Mouse (Mus musculus) macrophage (primary cell): ENCODE measurements around the gene Zic5. TPM values are rescaled to one million over a fixed set of nuclear protein-coding genes. Genes with fewer than 3 reads are reported as not detected.
"Not testable (repeated sequence)": the region's sequence is repeated elsewhere in the genome, so short reads cannot be mapped to it uniquely, and the experiment has no call there.

Experiments used
- H3K27ac ChIP-seq: fragments of 350-480 bp; formaldehyde crosslinking; 2 replicates; pipeline ENCODE4 v1.9.0; 2021
- H3K36me3 ChIP-seq: fragments of 350-480 bp; formaldehyde crosslinking; 2 replicates; pipeline ENCODE4 v1.9.0; 2021; ENCODE audit errors: inconsistent target
- H3K4me3 ChIP-seq: fragments of 350-480 bp; formaldehyde crosslinking; 2 replicates; pipeline ENCODE4 v1.9.0; 2021; ENCODE audit errors: inconsistent target
- H3K79me2 ChIP-seq: fragments of 350-480 bp; formaldehyde crosslinking; 2 replicates; pipeline ENCODE4 v1.9.0; 2021; ENCODE audit errors: inconsistent target
- WGBS: methylation state at CpG from one replicate; pipeline ENCODE4 v1.1.7; 2026; ENCODE audit warnings: inconsistent platforms; ENCODE audit not compliant: missing documents; 5-methylcytosine and 5-hydroxymethylcytosine counted together
- polyA plus RNA-seq: library from polyadenylated mRNA; stranded (reverse); fragments of 250-400 nt; gene quantifications from 3 replicates; pipeline ENCODE4 v1.2.4, GENCODE M21; 2018; ENCODE audit warnings: inconsistent platforms

The Zic5 gene
- polyA plus RNA-seq, 1 experiment from 2014 or later: not detected

DNA sequence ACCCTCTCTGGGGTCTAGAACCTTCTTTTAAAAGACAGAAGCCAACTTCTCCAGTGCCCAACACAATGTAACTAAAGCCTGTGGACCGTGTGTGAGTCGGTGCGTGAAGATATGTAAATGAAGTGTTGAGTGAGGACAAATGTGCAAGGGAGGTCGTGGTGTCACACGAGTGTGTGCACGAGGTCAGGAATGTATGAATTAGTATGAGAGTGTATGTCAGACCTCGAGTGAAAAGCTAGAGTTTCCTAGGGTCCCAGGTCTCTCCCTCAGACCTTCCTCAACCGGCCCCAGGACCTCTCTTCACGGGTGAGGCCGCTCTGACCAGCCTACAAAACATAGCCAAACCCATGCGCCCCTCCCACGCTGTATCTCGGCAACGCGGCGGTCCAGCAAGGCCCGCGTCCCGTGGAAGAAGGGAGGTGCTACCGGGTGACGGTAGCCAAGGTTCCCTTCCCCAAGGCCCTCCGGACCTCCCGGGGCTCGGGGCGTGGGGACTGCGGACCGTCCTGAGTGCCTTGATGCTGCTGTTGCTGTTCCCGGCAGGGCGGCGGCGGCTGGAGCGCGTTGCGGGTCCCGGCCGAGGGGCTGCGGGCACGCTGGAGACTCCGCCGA, 2.3 kb downstream of the Zic5 start:
- no peaks in the 10 kb centered on the region for H3K79me2 ChIP-seq
- H3K27ac ChIP-seq: no peak overlapping the region
- H3K36me3 ChIP-seq: no peaks in the 10 kb centered on the region
- WGBS: 10% methylated on average over 35 of the region's 40 CpGs
- no peak overlapping the region for H3K4me3 ChIP-seq

DNA sequence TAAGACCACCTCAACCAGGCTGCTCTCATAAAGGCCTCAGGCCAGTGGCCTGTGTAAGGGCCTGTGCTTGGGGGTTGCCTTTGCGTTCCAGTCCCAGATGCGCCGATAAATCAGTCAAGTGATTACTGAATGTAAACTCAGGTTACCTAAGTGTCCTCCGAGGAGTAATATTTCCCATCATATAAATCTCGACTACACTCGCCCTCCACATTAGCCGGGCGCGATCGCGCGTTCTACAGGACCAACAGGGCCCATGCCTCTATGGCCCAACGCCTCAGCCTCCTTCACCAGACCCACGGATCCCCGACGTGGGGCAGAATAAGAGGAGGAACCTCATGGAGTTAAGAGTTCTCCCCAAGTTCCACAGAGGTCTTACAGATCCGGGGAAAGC, 2.8 kb downstream of the Zic5 start:
- Histone ChIP-seq H3K27ac (no peak overlapping the region), H3K4me3 (no peak overlapping the region), H3K79me2 (no peaks in the 10 kb centered on the region), H3K36me3 (no peaks in the 10 kb centered on the region)
- 78% methylated on average over 16 of the region's 17 CpGs for WGBS

DNA sequence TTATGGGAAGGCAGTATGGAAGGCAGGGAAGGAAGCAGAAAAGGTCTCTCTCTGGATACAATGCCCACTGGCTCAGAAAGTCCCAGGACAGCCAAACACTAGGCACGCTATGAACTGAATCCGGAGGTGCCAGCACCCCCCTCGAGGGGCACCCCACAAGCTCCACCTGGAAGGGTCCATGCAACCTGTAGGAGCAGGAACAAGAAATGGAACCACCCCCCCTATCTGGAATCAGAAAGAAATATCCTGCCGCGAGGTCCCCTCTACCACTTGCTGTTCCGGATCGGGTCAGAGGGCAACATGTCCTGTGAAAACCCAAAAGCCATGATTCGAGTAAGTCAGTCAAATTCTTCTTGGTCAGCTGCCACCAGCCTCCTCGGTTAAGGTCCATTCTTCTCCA, 3.5 kb downstream of the Zic5 start:
- WGBS: 82% methylated on average over 9 of the region's 9 CpGs
- H3K36me3 ChIP-seq: no peaks in the 10 kb centered on the region
- H3K27ac ChIP-seq: no peak overlapping the region
- H3K79me2 ChIP-seq: no peaks in the 10 kb centered on the region
- H3K4me3 ChIP-seq: no peak overlapping the region

DNA sequence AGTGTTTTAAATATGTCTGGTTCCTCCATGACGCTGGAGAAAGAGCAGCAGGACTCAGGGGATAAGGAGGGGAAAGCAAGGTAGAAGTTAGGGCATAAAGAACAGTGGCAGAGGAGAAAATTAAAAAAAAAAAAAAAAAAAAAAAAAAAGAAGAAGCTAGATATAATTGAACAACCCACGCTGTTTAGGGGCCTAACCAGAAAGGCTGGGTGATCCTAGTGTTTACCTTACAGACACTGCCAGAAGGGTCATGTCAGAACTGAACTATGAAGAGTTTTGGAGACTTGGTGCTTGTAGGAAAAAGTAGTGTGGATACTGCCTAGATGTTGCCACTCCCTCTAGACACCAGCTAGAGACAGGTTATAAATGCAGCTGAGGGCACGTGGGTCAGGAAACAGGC, 4.0 kb downstream of the Zic5 start:
- Histone ChIP-seq H3K36me3 (no peaks in the 10 kb centered on the region), H3K79me2 (no peaks in the 10 kb centered on the region), H3K27ac (no peak overlapping the region), H3K4me3 (no peak overlapping the region)
- WGBS: 83% methylated on average over 3 of the region's 3 CpGs

DNA sequence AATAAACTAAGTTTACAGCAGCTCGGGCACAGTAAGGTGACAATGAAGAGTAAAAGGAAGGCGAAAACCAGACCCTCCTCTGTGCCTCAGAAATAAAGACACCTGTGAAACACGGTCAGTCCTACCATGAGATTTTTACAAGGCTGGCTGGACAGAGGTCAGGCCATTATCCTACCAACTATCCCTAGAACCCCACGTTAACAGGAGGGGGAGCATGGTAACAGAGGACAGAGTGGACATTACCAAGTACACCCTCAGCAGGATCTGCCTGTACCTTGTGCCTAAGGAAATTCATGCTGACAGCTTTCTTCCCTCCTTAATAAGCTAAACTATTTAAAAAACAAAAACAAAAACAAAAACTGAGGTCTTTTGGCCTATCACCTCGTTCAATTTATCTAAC, 5.3 kb downstream of the Zic5 start:
- no peaks in the 10 kb centered on the region for H3K79me2 ChIP-seq

DNA sequence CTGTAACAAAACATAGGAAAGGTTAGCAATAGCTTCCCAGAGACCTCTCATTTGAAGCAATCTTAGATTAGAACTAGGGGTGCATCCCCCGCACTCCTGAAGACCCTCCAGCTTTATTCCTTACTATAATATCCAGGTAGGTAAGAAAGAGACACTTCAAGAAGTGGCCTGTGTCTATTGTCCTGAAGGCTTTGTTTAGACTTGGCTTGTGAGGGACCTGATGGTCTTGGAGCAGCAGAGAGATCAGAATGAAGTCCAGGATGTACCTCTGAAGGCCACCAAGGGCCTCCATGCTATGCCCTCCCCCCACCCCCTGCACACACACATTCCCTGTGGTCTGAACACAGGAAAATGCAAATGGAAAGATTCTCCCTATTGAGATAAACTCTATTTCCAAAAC, 5.7 kb downstream of the Zic5 start:
- Histone ChIP-seq H3K79me2 (no peaks in the 10 kb centered on the region), H3K4me3 (no peak overlapping the region), H3K27ac (no peak overlapping the region), H3K36me3 (no peaks in the 10 kb centered on the region)
- 88% methylated on average over 1 of the region's 1 CpGs for WGBS

More for the DNA sequence above, 5.3 kb downstream of the Zic5 start:
- no peaks in the 10 kb centered on the region for H3K36me3 ChIP-seq
- 91% methylated on average over 5 of the region's 5 CpGs for WGBS
- H3K4me3 ChIP-seq: no peak overlapping the region
- no peak overlapping the region for H3K27ac ChIP-seq

DNA sequence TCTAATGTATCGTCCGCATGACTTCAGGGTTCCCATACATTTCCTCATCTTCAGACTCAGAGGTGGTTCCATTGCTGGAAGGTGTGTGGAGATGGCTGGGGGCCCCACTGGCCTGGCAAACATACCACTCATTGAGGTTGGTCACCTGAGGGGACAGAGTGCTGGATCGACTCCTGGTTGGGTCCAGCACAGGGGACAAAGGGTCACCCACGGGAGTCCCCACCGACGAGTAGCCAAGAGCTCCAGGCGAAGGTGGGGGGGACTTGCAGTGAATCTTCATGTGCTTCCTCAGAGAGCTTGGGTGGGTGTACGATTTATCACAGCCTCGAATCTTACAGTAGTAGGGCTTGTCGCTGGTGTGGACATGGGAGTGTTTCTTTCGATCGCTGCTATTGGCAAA, 6.1 kb downstream of the Zic5 start:
- 93% methylated on average over 4 of the region's 12 CpGs for WGBS
- H3K4me3 ChIP-seq, H3K79me2 ChIP-seq, H3K36me3 ChIP-seq, H3K27ac ChIP-seq: not testable (repeated sequence)

DNA sequence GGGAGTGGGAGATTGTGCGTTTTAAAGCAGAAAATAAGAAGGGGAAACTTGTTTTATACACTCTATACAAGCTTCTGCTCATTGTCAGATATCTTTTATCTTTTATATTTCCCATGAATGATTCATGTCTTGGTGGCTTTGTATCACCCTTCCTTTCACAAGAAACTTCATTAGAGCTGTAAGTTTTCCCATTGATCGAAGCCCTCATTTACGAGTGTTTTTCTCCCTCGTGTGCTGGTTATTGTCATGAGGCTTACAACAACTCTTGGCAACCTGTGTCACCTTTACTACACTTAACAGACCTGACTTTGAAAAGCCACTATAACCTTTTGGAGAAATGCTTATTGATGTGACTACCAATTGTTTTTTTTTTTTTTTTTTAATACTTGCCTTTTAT, 9.9 kb downstream of the Zic5 start:
- no peaks in the 10 kb centered on the region for H3K79me2 ChIP-seq

DNA sequence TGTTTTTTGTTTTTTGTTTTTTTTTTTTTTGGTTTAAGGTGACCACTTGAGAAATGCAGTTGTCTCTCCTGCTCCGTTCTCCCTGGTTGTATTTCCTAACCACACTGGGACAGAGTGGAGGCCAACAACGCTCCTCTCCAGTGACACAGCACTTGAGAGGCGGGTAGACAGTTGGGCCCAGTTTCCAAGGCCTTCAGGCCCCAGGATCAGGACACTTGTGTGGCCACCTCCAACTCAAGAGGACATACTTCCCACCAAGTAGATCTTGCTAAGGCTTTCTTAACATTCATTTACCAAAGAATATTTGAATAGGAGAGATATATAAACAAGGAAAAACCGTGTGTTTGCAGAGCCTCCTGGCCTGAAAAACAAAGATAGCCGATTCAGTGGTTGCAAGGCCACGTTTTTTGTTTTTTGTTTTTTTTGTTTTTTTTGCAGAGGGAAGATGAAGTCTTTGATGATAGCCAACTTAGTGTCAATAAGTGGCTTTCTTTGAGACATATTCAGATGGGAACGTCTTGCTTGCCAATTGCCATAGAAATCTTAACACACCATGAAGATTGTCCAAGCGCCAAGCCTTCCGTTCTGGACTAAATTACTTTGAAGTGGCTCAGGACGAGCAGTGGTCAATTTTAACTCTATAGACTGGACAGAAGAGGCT, 10.4 kb downstream of the Zic5 start:
- 89% methylated on average over 10 of the region's 10 CpGs for WGBS
- Histone ChIP-seq H3K36me3 (no peaks in the 10 kb centered on the region), H3K79me2 (no peaks in the 10 kb centered on the region)

More for the DNA sequence above, 9.9 kb downstream of the Zic5 start:
- Histone ChIP-seq H3K27ac (no peak overlapping the region), H3K4me3 (no peak overlapping the region), H3K36me3 (no peaks in the 10 kb centered on the region)
- 88% methylated on average over 4 of the region's 4 CpGs for WGBS

DNA sequence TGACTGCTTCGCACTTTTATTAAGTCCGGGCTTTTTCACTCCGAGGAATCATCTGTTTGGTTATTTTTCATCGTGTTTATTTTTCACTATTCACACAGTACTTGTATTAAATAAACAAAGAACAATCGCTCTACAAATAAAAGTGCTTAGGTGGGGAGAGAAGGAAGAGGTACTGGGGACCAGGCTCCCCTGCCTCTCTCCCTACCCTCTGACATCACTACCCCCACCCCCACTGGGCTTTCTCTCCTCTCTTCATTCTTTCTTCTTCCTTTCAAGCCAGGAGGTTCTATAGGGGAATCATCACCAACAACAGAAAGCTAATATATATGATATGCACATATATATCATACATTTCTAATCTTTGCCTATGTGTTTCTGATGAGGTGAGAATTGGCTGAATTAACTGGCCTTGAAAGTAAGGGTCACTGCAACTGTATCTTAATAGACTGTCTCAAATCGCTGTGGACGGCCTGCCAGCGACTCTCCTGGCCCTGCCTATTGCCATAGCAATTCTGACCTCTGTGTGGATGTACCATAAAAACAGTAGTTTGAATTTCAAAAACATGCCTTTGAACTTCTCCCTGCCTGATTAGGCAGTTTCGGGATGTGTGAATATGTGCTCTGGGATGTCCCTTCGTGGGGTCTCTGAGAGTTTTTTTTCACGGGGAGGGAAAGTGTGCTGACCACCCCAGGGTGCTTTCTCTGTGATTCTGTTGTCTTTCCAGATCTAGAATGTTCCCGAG, 11.3 kb downstream of the Zic5 start:
- Histone ChIP-seq H3K27ac (no peak overlapping the region), H3K79me2 (no peaks in the 10 kb centered on the region), H3K4me3 (no peak overlapping the region), H3K36me3 (no peaks in the 10 kb centered on the region)
- WGBS: 45% methylated on average over 12 of the region's 12 CpGs

More for the DNA sequence above, 10.4 kb downstream of the Zic5 start:
- H3K27ac ChIP-seq: no peak overlapping the region
- no peak overlapping the region for H3K4me3 ChIP-seq

DNA sequence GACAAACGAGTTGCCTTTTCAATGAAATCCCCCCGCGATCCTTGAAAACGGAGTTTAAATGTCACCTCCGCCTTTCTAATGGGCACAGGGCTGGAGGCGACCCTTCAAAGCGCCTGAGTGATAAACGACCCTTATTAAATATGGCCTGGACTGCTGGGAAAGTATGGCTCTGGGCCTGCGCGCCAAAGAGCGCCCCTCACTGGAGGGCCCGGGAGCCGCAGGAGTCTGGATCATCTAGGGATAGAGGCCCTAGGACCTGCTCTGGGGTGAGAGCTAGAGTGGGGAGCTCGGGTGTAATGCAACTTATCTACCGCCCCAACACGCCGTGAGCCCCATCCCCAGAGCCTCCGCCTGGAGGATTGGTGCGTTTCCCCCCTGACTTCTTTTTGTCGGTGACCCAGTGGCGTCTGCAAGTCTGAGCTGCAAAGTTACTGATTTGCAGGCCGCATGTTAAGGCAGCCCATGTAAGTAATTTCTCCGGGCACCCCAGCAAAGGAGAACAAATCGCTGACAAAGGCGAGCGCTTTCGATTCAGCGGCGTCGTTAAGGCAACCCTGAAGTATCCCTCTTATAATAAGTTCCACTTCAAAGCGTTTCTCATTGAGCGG, 12.0 kb downstream of the Zic5 start:
- no peaks in the 10 kb centered on the region for H3K79me2 ChIP-seq
- 11% methylated on average over 32 of the region's 32 CpGs for WGBS
- H3K4me3 ChIP-seq: no peak overlapping the region
- H3K27ac ChIP-seq: no peak overlapping the region
- H3K36me3 ChIP-seq: no peaks in the 10 kb centered on the region

DNA sequence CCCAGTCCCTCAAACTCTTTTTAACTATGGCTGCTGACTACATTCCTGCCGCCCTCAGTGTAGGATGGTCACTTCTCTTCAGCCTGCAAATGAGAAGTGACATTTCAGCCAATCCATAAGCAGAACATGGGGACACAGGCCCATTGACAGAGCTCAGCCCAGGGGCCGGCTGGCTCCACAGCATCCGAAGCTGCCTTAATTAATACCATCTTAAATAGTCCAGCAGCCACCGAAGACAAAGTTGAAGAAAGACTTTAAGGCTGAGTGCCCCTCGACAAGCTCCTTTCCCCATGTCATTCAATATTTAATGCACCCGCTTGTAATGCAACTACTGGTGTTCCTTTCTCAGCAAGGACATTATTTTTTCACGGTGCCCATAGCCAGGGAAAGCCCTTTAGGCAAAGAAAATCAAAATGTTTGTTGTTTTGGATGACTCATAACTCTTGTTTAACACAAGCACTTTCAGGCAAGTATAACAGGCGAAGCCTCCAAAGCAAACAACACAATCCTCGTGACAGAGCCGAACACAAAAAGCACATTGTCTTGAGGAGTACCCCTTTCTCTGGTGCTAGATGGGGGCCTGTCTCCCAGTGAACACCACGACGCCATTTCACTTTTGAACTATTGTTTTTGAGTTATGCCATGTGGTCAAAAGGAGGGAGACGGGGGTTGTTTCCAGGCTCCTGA, 12.6 kb downstream of the Zic5 start:
- Histone ChIP-seq H3K27ac (no peak overlapping the region), H3K79me2 (no peaks in the 10 kb centered on the region), H3K4me3 (no peak overlapping the region), H3K36me3 (no peaks in the 10 kb centered on the region)
- 76% methylated on average over 13 of the region's 13 CpGs for WGBS

DNA sequence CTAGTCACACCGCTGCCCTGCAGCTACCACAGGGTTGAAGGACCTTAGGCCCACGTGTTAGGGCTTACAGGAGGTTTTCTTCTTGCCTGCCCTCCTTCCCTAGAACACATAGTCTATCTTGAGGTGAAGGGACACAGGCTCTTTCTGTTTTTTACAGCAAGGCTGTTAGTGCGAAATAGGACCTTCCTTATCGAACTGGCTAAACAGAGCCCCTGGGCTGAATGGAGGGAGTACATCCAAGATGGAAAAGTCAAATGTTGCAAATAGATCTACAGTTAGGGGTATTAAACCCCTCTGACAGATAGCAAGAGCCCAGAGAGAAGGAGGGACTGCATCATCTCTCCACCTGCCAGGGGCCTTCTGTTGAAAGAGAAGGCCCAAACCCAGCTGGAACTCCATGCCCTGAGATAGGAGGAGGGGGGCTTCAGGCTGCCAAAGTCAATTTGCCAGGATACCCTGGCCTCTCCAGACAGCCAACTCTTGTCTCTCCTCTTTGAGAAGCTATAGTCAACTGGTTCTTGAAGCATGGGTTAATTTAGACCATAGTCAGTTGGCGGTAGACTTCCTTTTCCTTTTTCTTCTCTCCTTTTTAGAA, 13.8 kb downstream of the Zic5 start:
- Histone ChIP-seq H3K4me3 (no peak overlapping the region), H3K27ac (no peak overlapping the region), H3K79me2 (no peaks in the 10 kb centered on the region), H3K36me3 (no peaks in the 10 kb centered on the region)
- 81% methylated on average over 5 of the region's 5 CpGs for WGBS
